Mouse (Mus musculus): ENCODE data around the gene Slc29a2.
A peak's percentile ranks its signal among the peaks of the same experiment; 100 is the strongest.
"Not testable (repeated sequence)": the region's sequence is repeated elsewhere in the genome, so short reads cannot be mapped to it uniquely, and the experiment has no call there.

Slc29a2 gene

GRCm38 (mm10) chr19:5023621-5024479, at the start of gene Slc29a2:
Gene Slc29a2 (plus strand): TSS chr19:5023860.
- DNase-seq (ENCODE audit: extremely low read depth, low read depth): peak; percentile 76

- DNase-seq (ENCODE audit: extremely low read depth, low read depth): no peak
Measured at GRCm38 (mm10) chr19:4981767-4982166, 41.9 kb upstream of the Slc29a2 start.

DNA sequence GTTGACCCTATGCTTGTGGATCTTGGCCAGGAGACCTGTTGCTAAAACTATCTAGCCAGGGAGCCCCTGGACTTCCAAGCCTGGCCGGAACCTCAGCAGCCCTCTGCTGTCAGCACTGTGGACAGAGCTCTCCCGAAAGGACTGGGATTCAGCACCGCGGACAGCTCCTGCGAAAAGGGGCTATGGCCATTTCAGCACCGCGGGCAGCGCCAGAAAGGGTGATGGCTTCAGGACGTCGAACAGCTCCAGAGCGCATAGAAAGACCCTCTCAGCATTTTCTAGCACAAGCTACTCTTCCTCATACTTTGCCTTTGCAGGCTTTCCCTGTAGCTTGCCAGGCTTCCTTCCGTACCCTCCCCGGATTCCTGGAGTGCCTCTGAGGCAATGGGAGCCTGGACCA, 34.6 kb upstream of the Slc29a2 start:
- peak; percentile 35 for DNase-seq (ENCODE audit: extremely low read depth, low read depth)

DNA sequence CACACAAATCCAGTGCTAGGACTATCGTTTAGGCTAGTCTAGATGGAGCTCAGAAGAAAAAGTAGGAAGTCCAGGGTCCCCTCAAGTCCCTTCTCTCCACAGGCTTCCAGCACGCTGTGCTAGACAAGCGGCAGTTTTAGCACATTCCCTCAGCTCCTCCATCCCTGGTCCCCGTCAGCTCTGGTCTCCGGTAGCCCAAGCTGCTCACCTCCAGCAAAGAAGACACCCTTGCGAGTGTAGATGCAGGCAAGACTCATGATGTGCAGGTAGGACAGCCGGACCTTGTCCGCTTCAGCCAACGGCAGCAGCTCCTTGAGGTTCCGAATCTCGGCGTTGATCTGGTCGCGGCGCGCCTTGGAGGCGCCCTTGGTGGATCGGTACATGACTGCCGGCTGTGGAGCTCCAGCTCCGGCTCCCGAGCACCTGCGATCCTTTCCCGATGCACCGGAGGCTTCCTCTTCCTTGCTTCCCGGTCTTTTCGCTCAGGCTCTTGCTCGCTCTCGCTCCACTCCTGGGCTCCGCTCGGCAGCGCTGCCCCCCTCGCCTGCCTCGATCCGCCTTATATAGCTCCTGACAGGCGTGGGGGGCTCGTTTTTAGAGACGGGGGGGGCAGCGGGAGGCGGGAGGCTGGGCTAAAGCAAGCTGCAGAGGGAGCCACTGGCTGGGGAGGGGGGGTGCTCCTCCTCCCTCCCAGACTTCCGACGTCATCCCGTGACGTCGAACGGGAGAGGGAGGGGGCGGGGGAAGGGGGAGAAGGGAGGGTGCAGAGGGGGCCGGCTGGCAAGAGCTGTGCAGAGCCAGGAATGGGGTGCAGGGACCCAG, 34.0 kb upstream of the Slc29a2 start:
- DNase-seq (ENCODE audit: extremely low read depth, low read depth): no peak

GRCm38 (mm10) chr19:4990256-4990625, 33.4 kb upstream of the Slc29a2 start, which contains the start of gene Npas4:
Gene Npas4 (minus strand): TSS chr19:4990316.
- DNase-seq (ENCODE audit: extremely low read depth, low read depth): no peak

GRCm38 (mm10) chr19:4990716-4991115, 32.9 kb upstream of the Slc29a2 start:
- DNase-seq (ENCODE audit: extremely low read depth, low read depth): no peak

- DNase-seq (ENCODE audit: extremely low read depth, low read depth): no peak
Measured at GRCm38 (mm10) chr19:4992371-4992770, 31.3 kb upstream of the Slc29a2 start.

- no peak for DNase-seq (ENCODE audit: extremely low read depth, low read depth)
Measured at GRCm38 (mm10) chr19:4992904-4993303, 30.8 kb upstream of the Slc29a2 start.

DNA sequence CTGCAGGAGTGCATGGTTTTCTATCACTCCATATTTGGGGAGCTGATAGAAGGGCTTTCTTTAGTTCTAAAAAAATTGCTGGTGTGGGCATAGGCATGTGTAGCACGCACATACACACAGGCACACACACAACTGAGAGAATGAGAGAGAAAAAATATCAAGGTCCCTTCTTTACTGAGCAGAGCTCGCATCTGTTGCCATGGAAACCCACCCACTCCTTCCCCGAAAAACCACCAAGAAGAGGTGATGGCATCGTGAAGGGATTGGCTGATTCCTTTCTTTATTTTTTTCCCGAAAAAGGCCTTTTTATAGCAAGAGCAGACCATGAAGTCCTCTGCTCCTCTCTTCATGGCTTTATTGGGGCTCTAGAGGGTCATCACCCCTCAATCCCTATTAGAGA, 29.6 kb upstream of the Slc29a2 start:
- no peak for DNase-seq (ENCODE audit: extremely low read depth, low read depth)

DNA sequence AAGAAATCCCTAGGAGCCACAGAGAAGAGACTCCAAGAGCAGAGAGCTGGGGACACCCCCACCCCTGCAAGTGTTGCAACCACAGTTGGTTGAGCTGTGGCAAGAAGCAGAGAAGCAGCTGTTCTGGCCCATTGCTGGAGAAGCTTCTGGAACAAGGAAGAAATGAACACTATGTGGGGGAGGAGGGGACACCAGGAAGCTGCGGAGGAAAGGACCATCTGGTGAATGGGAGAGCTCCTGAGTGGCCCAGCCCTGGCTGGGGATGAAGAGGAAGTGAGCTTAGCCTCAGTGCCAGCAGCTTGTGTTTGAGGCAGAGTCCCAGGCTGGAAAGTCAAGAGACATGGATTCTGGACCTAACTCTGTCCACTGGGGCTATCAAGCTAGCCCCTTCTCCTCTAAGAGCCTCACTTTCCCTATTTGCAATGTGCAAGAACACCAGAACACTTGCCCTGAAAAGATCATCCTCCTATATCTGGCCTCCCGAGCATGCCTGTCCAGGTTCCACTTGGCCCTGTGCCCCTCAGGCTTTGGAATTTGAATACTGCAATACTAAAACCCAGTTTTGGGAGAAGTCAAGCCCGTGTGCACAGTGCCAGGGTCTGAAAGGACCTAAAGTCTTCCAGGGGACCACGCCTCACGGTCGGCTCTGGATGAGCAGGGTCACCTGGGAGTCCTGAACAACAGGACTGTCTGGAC, 24.1 kb upstream of the Slc29a2 start:
- DNase-seq (ENCODE audit: extremely low read depth, low read depth): no peak

GRCm38 (mm10) chr19:5001666-5002406, 21.8 kb upstream of the Slc29a2 start:
- DNase-seq (ENCODE audit: extremely low read depth, low read depth): peak; percentile 22

DNA sequence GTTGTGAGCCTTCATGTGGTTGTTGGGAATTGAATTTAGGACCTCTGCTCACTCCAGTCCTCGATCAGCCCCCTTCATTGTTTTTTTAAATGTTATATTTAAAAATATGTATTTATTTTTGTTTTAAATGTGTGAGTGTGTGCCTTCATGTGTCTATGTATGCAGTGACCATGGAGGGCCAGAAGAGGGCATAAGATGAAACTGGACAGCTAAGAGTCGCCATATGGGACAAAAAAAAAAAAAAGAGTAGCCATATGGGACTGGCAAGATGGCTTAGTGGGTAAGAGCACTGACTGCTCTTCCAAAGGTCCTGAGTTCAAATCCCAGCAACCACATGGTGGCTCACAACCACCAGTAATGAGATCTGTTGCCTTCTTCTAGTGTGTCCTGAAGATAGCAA, 20.0 kb upstream of the Slc29a2 start:
- not testable (repeated sequence) for DNase-seq (ENCODE audit: extremely low read depth, low read depth)

- DNase-seq (ENCODE audit: extremely low read depth, low read depth): no peak
Measured at GRCm38 (mm10) chr19:5004925-5005324, 18.7 kb upstream of the Slc29a2 start.

DNA sequence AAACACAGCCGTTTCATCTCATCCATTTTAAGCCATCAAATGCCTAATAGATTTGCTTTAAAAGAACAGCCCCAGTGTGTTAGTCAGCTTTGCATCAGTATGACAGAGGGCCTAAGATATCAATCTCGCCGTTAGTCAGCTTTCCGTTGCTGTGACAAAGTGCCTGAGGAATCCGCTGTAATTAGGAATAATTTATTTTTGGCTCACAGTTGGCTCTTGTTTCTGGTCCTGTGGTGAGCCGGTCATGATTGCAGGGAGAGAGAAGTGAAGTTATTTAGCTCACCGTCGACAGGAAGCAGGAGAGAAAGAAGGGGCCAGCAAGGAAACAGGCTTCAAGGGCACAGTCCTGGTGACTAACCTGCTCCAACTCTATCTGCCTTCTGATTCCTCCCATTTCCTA, 10.5 kb upstream of the Slc29a2 start:
- no peak for DNase-seq (ENCODE audit: extremely low read depth, low read depth)

GRCm38 (mm10) chr19:5014961-5015398, 8.7 kb upstream of the Slc29a2 start:
- peak; percentile 35 for DNase-seq (ENCODE audit: extremely low read depth, low read depth)

DNA sequence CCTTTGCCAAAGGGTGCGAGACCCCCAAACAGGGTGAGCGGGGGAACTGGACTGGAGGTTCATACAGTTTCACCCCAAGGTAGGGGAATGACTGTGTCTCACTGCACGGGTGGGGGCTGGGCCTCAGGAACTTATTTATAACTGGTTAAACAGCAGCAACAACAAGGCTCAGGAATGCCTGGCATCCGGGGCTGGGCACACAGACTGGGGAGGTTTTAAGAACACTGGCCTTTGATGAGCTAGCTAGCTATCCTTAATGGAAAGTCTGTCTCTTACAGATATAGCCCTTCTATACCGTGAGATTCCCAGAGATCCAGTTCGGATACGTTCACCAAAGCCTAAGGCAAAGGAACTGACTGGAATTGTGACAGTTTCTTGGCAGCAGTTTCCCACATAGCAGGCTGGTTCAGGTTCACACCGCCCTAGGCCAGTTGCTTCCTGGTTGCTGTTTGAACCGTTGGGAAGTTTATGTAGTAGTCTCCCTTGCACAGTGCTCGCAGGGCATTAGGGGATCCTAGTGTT, 7.4 kb upstream of the Slc29a2 start:
- DNase-seq (ENCODE audit: extremely low read depth, low read depth): no peak

GRCm38 (mm10) chr19:5016782-5017181, 6.9 kb upstream of the Slc29a2 start:
- peak; percentile 56 for DNase-seq (ENCODE audit: extremely low read depth, low read depth)

DNA sequence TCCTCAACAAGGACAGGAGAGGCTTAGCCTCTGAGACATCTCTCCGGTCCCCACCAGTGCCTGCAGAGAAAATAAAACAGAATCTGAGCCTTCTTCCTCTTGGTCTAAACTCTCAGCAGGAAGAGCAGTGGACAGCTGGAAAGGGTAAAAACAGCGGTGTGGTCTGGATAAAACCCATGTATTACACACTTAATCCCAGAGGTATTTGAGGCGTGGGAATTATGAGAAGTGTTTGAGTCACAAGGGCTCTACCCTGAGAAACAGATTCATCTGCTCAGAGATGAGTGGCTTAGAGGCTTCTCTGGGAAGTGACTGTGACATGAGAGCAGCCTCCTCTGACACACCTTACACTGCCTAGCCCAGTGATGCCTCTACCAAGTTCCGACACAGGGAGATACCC, 6.0 kb upstream of the Slc29a2 start:
- DNase-seq (ENCODE audit: extremely low read depth, low read depth): no peak

DNA sequence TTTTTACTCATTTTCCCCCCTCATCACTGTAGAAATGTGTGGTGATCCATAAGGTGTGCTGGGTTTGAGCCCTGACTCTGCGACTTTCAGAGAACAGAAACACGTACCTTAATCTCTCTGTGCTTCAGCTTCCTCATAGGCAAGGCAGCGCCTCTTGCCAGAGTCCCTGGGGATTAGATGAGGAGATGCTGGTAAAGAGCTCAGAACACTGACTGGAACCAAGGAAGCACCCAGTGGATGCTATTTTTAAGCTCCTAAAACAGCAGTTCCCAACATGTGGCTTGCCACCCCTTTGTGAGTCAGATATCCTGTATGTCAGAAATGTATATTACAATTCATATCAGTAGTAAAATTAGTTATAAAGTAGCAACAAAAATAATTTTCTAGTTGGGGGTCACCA, 5.5 kb upstream of the Slc29a2 start:
- DNase-seq (ENCODE audit: extremely low read depth, low read depth): no peak

DNA sequence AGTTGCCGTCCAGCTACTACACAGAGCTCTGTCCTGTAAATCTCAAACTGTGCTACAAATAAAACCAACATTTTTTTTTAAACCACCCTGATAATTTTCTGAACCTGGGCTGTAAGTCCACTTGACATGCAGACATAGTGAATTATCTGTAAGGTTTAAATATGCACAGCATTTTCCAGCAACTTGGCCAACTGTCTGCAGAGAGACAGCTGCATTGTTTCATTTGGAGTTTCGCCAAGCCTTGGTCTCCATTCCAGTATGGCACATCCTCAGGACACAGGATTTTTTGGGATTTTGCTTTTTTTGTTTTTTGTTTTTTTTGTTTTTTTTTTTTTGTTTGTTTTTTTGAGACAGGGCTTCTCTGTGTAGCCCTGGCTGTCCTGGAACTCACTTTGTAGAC, 2.2 kb upstream of the Slc29a2 start:
- no peak for DNase-seq (ENCODE audit: extremely low read depth, low read depth)

GRCm38 (mm10) chr19:5026111-5026510, 2.5 kb downstream of the Slc29a2 start:
- no peak for DNase-seq (ENCODE audit: extremely low read depth, low read depth)
